Mouse (Mus musculus) midbrain, embryonic 13.5 days (tissue): ENCODE data around the gene Olfr139. TPM values are rescaled to one million over a fixed set of nuclear protein-coding genes. Genes with fewer than 3 reads are reported as not detected.

Experiments
- ATAC-seq: fragments of 200-750 bp; cut with Nextera tagmentation; 2 replicates; pipeline ENCODE4 v1.8.0; 2017; ENCODE audit warnings: mild to moderate bottlenecking, moderate TSS enrichment, moderate library complexity
- H3K27ac ChIP-seq: fragments of 300-500 bp; sonication (generic); 2 replicates; pipeline ENCODE4 v1.5.1; 2015; ENCODE audit warnings: inconsistent platforms, mild to moderate bottlenecking, moderate library complexity
- H3K27me3 ChIP-seq: fragments of 300-500 bp; sonication (generic); 2 replicates; pipeline ENCODE4 v1.6.1; 2015; ENCODE audit warnings: mild to moderate bottlenecking, inconsistent platforms
- H3K36me3 ChIP-seq: fragments of 300-500 bp; sonication (generic); 2 replicates; pipeline ENCODE4 v1.6.1; 2015; ENCODE audit warnings: mild to moderate bottlenecking, inconsistent platforms
- H3K4me1 ChIP-seq: fragments of 300-500 bp; sonication (generic); replicated peaks from 2 replicates; pipeline ENCODE4 v1.6.1; 2015; ENCODE audit warnings: inconsistent platforms
- H3K4me2 ChIP-seq: fragments of 300-500 bp; sonication (generic); replicated peaks from 2 replicates; pipeline ENCODE4 v1.6.1; 2015; ENCODE audit warnings: moderate library complexity, mild to moderate bottlenecking, inconsistent platforms
- H3K4me3 ChIP-seq: fragments of 300-500 bp; sonication (generic); replicated peaks from 2 replicates; pipeline ENCODE4 v1.5.1; 2015; ENCODE audit warnings: mild to moderate bottlenecking, inconsistent platforms
- H3K9ac ChIP-seq: fragments of 300-500 bp; sonication (generic); replicated peaks from 2 replicates; pipeline ENCODE4 v1.6.1; 2015; ENCODE audit warnings: mild to moderate bottlenecking, inconsistent platforms
- H3K9me3 ChIP-seq: fragments of 300-500 bp; sonication (generic); 2 replicates; pipeline ENCODE4 v1.6.1; 2016; ENCODE audit warnings: mild to moderate bottlenecking, inconsistent platforms
- WGBS: fragments of 180-500 bp; shearing (Covaris S2); methylation state at CpG from one replicate; pipeline ENCODE4 v1.1.7; 2015; 5-methylcytosine and 5-hydroxymethylcytosine counted together
- polyA plus RNA-seq: library from polyadenylated mRNA; unstranded; fragments of >200 nt; fragmentation: Nextera tagmentation; extraction: Ambion mirVana; gene quantifications from 2 replicates; pipeline ENCODE4 v1.2.1, GENCODE M21; 2015

The Olfr139 gene
- not detected in 2 replicates for polyA plus RNA-seq

DNA sequence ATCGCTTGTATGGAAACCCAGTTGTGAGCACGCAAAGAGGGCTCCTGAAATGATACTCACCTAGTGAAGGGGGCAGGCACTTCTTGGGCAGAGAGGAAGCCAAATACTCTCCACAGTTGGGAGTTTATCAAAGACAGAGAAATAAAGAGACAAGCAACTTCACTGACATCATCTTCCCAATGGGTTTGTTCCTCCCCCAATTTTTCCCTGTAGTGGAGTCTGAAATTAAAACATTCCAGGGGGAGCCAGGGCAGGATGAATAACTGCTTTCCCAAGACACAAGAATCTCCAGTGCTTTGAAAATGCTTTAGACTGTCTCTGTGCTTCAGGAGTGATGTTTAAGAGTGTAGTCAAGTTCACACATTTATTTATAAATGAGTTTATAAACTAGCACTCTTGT lies at the start of gene Olfr139, which contains the start of gene Olfr399:
Gene Olfr139 (minus strand): TSS at position 101 of the 400 bp plus-strand sequence.
Gene Olfr399 (minus strand): TSS at position 165 of the 400 bp plus-strand sequence.
- no peak for ATAC-seq
- 72% methylated on average over 2 of the region's 2 CpGs for WGBS
- no peak within 1 kb of the TSS for H3K4me3 ChIP-seq

DNA sequence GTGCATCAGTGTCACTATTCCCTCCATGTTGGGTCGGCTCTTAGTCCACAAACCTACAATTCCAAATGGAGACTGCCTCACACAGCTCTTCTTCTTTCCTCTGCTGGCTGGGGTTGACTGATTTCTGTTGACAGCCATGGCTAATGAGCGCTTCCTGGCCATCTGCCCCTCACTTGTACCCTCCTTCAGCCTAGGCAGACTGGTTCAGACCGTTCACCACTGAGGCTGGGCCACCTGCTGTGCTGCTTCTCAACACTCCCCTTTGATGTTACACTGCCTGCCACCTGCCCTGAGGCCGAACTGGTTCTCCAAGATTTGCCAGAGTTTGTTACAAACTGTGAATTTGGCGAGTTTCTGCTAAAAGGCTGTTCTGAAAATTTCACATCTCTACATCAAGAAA lies 48.7 kb upstream of the Olfr139 start:
- Histone ChIP-seq H3K4me2 (no peak overlapping the region), H3K27me3 (no peaks in the 10 kb centered on the region), H3K9ac (no peak overlapping the region), H3K4me3 (no peak overlapping the region), H3K4me1 (no peaks in the 10 kb centered on the region), H3K36me3 (no peaks in the 10 kb centered on the region), H3K9me3 (peaks cover 20% of the 10 kb centered on the region), H3K27ac (no peak overlapping the region)
- no peak for ATAC-seq
- 42% methylated on average over 5 of the region's 5 CpGs for WGBS

More for the DNA sequence above, at the start of gene Olfr139, which contains the start of gene Olfr399:
- no peak within 1 kb of the TSS for H3K9ac ChIP-seq
- no peaks in the 10 kb centered on the region for H3K4me1 ChIP-seq
- no peak within 1 kb of the TSS for H3K4me2 ChIP-seq
- peaks cover 13% of the 10 kb centered on the region for H3K9me3 ChIP-seq
- no peaks in the 10 kb centered on the region for H3K27me3 ChIP-seq
- H3K27ac ChIP-seq = no peak within 1 kb of the TSS
- H3K36me3 ChIP-seq = no peaks in the 10 kb centered on the region

DNA sequence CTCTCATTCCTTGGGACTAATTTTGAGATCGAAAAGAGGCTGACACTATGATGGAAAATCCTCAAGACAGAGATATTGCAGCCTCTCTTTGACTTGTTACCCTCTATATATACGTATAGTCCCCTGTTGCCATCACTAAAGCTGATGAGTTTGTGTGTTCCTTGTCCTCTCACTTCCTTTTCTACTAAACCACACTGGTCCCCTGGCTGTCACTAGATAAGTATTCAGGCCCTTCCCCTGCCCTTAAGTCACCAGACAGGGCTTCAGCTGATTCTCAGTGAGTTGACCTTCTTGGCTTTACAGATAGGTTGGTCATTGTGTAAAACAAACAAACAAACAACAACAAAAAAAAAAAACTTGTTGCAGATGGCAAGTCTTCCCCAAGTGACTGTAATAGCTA lies 45.2 kb upstream of the Olfr139 start:
- no peak overlapping the region for H3K27ac ChIP-seq
- no peak overlapping the region for H3K4me2 ChIP-seq
- ATAC-seq = no peak
- no peak overlapping the region for H3K9ac ChIP-seq
- no peaks in the 10 kb centered on the region for H3K36me3 ChIP-seq
- WGBS = 39% methylated on average over 2 of the region's 2 CpGs
- no peaks in the 10 kb centered on the region for H3K27me3 ChIP-seq
- H3K4me3 ChIP-seq = no peak overlapping the region
- H3K4me1 ChIP-seq = no peaks in the 10 kb centered on the region
- H3K9me3 ChIP-seq = peaks cover 15% of the 10 kb centered on the region

DNA sequence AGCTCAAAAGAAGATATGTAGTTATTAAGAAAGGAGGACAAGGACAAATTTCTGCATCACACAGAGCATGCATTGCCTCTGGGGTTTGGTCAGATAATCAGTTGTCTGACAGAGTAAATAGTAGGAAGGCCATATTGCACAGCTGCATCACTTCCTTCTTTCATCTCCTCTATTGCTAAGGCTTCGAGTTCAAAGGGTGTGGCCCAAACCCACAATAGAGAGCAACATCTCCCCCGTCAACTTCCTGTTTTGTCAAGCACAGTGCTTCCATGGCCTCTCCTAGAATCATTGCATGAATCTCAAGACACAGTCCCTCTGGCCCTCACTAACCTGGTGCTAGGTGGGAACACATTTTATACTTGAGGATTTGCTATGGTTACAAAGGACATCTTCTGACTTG lies 44.4 kb upstream of the Olfr139 start:
- Histone ChIP-seq H3K27ac (no peak overlapping the region), H3K9ac (no peak overlapping the region), H3K4me2 (no peak overlapping the region), H3K27me3 (no peaks in the 10 kb centered on the region), H3K4me1 (no peaks in the 10 kb centered on the region), H3K36me3 (no peaks in the 10 kb centered on the region), H3K4me3 (no peak overlapping the region), H3K9me3 (peaks cover 15% of the 10 kb centered on the region)
- 85% methylated on average over 2 of the region's 2 CpGs for WGBS
- ATAC-seq = no peak

DNA sequence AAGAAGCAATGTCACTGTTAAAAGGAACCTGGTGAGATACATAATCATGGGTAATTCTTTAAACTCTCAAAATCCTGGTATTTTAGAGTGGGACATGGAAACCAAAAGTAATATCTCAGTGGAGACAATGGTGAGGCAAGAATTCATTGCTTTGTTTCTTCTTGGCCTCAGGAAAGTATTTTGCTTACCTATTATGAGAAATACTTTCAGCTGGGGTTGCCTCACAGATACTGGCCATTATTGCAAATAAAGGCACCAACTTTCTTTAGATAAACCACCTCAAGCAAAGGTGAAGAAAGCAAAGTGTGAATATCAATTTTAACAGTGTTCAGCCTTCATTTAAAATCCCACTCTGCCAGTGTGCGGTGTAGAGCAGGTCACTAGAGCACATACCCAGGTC lies 13.3 kb upstream of the Olfr139 start, which contains the start of gene Zfp616:
Gene Zfp616 (plus strand): TSS at position 301 of the 400 bp plus-strand sequence.
- no peaks in the 10 kb centered on the region for H3K27me3 ChIP-seq
- H3K4me1 ChIP-seq = no peaks in the 10 kb centered on the region
- WGBS = 82% methylated on average over 1 of the region's 1 CpGs
- no peak within 1 kb of the TSS for H3K4me2 ChIP-seq
- H3K9me3 ChIP-seq = peaks cover 33% of the 10 kb centered on the region
- H3K27ac ChIP-seq = no peak within 1 kb of the TSS
- no peak within 1 kb of the TSS for H3K4me3 ChIP-seq
- H3K36me3 ChIP-seq = no peaks in the 10 kb centered on the region
- H3K9ac ChIP-seq = no peak within 1 kb of the TSS
- ATAC-seq = no peak

DNA sequence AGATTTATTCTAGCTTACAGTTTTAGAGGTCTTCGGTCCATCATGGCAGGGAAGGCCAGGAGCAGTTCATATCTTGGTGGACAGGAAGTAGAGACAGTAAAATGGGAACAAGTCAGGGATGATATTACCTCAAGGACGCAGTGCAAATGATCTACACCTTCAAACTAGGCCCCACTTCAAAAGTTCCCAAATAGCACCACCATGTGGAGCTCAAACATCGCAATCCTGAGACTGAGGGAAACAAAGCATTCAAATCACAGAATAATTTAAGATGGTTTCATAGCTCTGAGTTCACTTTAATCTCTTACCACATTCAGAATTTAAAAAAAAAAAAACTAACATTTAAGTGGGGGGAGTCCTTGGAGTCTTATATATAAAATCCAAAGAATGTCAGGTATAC lies 5.0 kb downstream of the Olfr139 start:
- Histone ChIP-seq H3K9ac (no peak overlapping the region), H3K36me3 (no peaks in the 10 kb centered on the region), H3K4me2 (no peak overlapping the region), H3K4me1 (no peaks in the 10 kb centered on the region), H3K27ac (no peak overlapping the region), H3K27me3 (no peaks in the 10 kb centered on the region), H3K9me3 (peaks cover 24% of the 10 kb centered on the region), H3K4me3 (no peak overlapping the region)
- 70% methylated on average over 3 of the region's 3 CpGs for WGBS
- ATAC-seq = no peak

Other genes starting within 250 kb of the Olfr139 start
- not detected in 2 replicates for gene Olfr392, start 239.5 kb downstream of the Olfr139 start, polyA plus RNA-seq
- gene Olfr393, start 205.1 kb downstream of the Olfr139 start, polyA plus RNA-seq = not detected in 2 replicates
- not detected in 2 replicates for gene Olfr394, start 165.8 kb downstream of the Olfr139 start, polyA plus RNA-seq
- gene Olfr395, start 147.3 kb downstream of the Olfr139 start, polyA plus RNA-seq = not detected in 2 replicates
- not detected in 2 replicates for gene Olfr23, start 119.9 kb downstream of the Olfr139 start, polyA plus RNA-seq
- not detected in 2 replicates for gene Olfr397, start 95.7 kb downstream of the Olfr139 start, polyA plus RNA-seq
- 0.03 TPM in 1 of 2 replicates, not detected in the other for gene Olfr398, start 66.1 kb downstream of the Olfr139 start, polyA plus RNA-seq
- gene Olfr399, start 64 bp upstream of the Olfr139 start, polyA plus RNA-seq = not detected in 2 replicates
- not detected in 2 replicates for gene Zfp616, start 13.4 kb upstream of the Olfr139 start, polyA plus RNA-seq
- gene Olfr401, start 57.2 kb upstream of the Olfr139 start, polyA plus RNA-seq = not detected in 2 replicates
- not detected in 2 replicates for gene Olfr402, start 97.0 kb upstream of the Olfr139 start, polyA plus RNA-seq
- gene Olfr403, start 129.7 kb upstream of the Olfr139 start, polyA plus RNA-seq = not detected in 2 replicates
- not detected in 2 replicates for gene Olfr43, start 154.8 kb upstream of the Olfr139 start, polyA plus RNA-seq
- gene Olfr406, start 203.3 kb upstream of the Olfr139 start, polyA plus RNA-seq = not detected in 2 replicates
- not detected in 2 replicates for gene Olfr59, start 227.2 kb upstream of the Olfr139 start, polyA plus RNA-seq